Mouse (Mus musculus) thymus, adult 2 months (tissue): ENCODE data around the gene Kctd20.

Experiments used
- CTCF ChIP-seq: fragments of 200-500 bp; IDR thresholded peaks from 2 replicates; pipeline ENCODE4 v1.5.1; 2012; ENCODE audit warnings: mild to moderate bottlenecking, control low read depth, low read length, moderate library complexity, borderline replicate concordance; ENCODE audit not compliant: control insufficient read depth, poor library complexity, insufficient read depth; ENCODE audit errors: extremely low read depth
- POLR2A ChIP-seq: fragments of 200-500 bp; IDR thresholded peaks from 2 replicates; pipeline ENCODE4 v1.6.1; 2012; ENCODE audit warnings: mild to moderate bottlenecking, low read length, control low read depth, moderate library complexity; ENCODE audit not compliant: control insufficient read depth, poor library complexity, insufficient read depth; ENCODE audit errors: extremely low read depth

- TF ChIP-seq CTCF: no peak
- TF ChIP-seq POLR2A: no peak
Observed at GRCm38 (mm10) chr17:28921086-28921485, 30.7 kb upstream of the Kctd20 start.
